Mouse (Mus musculus): Measurements from ENCODE around the gene Hist1h1c. TPM values are rescaled to one million over a fixed set of nuclear protein-coding genes. Genes with fewer than 3 reads are reported as not detected.
"Not testable (repeated sequence)": the region's sequence is repeated elsewhere in the genome, so short reads cannot be mapped to it uniquely, and the experiment has no call there.

The Hist1h1c gene
- total RNA-seq, 2 experiments from 2014 or later = 186 to 1,288 TPM

DNA sequence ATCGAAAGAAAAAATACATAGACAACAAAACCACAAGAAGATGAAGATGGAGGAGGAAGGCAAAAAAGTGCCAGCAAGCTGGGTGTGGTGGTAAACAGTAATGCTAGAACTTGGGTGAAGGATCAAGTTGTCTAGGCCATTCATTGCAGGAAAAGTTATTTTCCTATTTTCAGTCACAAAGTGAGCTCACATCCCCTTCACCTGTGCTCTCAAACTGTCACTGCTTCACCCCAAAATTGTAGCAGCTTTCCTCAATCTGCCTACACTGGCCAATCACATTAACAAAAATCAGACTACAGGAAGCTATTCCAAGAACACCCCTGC is 21.3 kb downstream of the Hist1h1c start:
- no peak for ATAC-seq (ENCODE audit: poor library complexity, severe bottlenecking)

GRCm38 (mm10) chr13:23760240-23760971 is 21.8 kb downstream of the Hist1h1c start:
- no peak for ATAC-seq (ENCODE audit: poor library complexity, severe bottlenecking)

DNA sequence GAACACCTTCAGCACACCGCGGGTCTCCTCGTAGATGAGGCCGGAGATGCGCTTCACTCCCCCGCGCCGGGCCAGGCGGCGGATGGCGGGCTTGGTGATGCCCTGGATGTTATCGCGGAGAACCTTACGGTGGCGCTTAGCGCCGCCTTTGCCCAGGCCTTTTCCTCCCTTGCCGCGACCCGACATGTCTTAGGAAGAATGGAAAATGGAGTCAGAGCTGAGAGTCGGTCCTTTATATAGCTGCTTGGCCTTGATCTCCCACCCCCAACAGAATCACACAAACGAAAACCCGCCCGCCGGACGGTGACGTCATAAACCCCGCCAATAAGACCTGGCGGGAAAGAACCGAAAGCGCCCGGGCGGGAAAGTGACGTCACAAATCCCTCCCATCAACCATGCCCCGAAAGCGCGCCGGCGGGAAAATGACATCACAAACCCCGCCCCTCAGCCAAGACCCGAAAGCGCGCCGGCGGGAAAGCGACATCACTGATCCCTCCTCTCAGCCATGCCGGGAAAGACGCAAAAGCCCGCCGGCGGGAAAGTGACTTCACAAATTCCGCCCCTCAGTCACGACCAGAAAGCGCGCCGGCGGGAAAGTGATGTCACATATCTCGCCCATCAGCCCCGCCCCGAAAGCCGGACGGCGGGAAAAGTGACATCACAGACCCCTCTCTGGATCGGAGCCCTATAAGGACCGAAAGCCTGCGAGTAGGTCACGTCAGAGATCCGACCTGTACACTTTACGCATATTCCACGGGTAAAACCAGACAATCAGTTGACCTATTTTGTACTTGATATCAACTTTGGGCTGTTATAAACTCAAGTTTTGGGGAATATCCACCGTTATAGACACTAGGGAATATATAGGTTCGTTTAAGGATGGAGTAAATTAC is 22.6 kb downstream of the Hist1h1c start, which contains the start of gene Hist1h4a:
Hist1h4a (minus strand) TSS at position 259 of the 893 bp plus-strand sequence.
- ATAC-seq (ENCODE audit: poor library complexity, severe bottlenecking) = peak; percentile 49

GRCm38 (mm10) chr13:23761871-23762821 is 23.5 kb downstream of the Hist1h1c start, which contains the start of gene Hist1h3a:
Gene Hist1h3a (minus strand): TSS chr13:23762386.
- peak; percentile 52 for ATAC-seq (ENCODE audit: poor library complexity, severe bottlenecking)

- ATAC-seq (ENCODE audit: poor library complexity, severe bottlenecking) = no peak
These were observed 24.6 kb downstream of the Hist1h1c start for GRCm38 (mm10) chr13:23763242-23763585.

DNA sequence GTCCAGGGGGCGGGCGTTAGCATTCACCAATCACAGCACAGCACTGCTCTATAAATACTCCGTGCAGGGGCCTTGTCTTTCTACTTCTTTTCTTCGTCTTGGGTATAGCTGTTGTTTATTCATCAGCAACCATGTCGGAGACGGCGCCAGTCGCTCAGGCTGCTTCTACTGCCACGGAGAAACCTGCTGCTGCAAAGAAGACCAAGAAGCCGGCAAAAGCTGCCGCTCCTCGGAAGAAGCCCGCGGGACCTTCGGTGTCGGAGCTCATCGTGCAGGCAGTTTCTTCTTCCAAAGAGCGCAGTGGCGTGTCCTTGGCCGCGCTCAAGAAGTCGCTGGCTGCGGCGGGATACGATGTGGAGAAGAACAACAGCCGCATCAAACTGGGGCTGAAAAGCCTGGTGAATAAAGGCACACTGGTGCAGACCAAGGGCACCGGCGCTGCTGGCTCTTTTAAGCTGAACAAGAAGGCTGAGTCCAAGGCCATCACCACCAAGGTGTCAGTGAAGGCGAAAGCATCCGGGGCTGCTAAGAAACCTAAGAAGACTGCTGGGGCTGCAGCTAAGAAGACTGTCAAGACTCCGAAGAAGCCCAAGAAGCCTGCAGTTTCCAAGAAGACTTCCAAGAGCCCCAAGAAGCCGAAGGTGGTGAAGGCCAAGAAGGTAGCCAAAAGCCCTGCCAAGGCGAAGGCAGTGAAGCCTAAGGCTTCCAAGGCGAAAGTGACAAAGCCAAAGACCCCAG is 25.1 kb downstream of the Hist1h1c start, which contains the start of gene Hist1h1a:
Hist1h1a (plus strand) TSS at position 81 of the 738 bp plus-strand sequence.
- peak; percentile 59 for ATAC-seq (ENCODE audit: poor library complexity, severe bottlenecking)

DNA sequence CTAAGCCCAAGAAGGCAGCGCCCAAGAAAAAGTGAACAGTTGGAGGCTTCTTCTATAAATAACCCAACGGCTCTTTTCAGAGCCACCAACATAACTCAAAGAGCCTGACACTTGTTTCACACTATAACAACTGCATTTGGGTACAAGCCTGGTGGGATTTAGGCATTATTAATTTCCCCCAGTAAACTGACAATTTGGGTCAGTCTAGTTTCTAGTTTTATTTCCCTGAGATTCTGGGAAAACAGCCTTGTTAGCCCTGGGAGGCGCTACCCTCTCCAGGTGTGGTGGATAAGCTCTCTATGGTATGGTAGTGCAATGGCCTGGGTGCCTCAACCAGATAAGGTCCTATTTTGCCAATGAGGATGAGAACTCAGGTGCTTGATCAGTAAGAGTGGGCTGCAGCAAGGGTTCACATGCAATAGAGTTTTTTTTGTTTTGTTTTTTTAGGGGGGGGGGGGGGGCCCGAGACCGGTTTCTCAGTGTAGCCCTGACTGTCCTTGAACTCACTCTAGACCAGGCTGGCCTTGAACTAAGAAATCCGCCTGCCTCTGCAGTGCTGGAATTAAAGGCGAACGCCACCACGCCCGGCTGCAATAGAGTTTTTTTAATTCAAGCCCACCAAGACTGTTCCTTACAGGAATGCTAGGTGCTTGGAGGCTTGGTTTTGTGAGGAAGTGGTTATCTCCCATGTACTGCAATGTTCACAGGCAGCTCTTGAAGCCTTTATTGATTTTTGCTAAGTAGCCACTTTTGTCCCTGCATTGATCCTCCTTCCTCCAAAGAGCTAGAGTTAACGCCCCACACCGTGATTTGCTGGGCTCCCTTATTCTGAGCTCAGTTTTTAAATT is 25.9 kb downstream of the Hist1h1c start:
- ATAC-seq (ENCODE audit: poor library complexity, severe bottlenecking) = no peak

GRCm38 (mm10) chr13:23765172-23765513 is 26.5 kb downstream of the Hist1h1c start:
- no peak for ATAC-seq (ENCODE audit: poor library complexity, severe bottlenecking)

DNA sequence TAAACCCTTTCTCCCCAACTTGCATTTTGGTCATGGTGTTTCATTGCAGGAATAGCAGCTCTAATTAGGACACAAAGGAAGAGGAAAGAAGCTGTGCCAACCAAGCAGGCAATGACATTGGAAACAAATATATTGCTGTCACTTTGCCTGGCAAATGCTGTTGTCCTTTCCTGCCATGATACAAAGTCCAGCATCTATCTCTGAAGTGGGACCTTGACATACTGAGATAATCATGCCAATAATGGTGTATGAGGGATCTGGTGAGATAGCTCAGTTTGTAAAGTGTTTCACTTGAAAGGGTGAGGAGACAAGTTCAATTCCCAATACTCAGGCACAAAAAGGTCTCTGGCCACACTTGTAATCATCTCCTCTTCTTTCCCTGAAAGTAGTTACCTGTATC is 28.2 kb downstream of the Hist1h1c start:
- ATAC-seq (ENCODE audit: poor library complexity, severe bottlenecking) = no peak

DNA sequence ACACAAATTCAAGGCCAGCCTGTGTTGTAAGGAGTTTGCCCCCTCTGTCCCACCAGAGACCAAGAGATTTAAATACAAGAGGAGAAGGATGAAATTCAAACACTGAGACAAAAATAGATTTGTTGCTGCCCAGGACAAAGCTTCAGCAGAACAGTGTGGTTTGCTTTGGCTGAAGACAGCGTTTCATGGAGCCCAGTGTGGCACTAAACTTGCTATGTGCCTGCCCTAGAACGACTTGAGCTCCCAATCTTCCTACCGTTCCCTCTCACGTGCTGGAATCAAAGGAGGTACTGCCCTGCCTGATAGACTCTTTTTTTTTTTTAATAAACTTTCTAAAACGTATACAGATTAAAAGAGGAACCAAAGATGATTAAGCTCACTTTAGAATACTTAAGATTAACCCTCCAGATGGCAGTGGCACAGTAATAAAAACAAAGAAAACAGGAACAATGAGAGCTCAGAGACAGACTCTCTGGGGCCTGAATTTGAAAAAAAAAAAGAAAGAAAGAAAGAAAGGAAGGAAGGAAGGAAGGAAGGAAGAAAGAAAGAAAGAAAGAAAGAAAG is 30.3 kb downstream of the Hist1h1c start:
- no peak; the same call in 1 of the 2 replicates for ATAC-seq (ENCODE audit: poor library complexity, severe bottlenecking)

DNA sequence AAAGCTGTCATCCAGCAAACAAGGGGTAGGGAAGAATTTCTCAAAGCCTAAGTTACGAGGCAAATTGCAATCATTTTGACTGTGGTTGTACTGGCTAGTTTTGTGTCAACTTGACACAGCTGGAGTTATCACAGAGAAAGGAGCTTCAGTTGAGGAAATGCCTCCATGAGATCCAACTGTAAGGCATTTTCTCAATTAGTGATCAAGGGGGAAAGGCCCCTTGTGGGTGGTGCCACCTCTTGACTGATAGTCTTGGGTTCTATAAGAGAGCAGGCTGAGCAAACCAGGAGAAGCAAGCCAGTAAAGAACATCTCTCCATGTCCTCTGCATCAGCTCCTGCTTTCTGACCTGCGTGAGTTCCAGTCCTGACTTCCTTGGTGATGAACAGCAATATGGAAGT is 31.0 kb downstream of the Hist1h1c start, which contains the start of gene Trim38:
Trim38 (plus strand) TSS at position 301 of the 400 bp plus-strand sequence.
- not testable (repeated sequence) for ATAC-seq (ENCODE audit: poor library complexity, severe bottlenecking)

DNA sequence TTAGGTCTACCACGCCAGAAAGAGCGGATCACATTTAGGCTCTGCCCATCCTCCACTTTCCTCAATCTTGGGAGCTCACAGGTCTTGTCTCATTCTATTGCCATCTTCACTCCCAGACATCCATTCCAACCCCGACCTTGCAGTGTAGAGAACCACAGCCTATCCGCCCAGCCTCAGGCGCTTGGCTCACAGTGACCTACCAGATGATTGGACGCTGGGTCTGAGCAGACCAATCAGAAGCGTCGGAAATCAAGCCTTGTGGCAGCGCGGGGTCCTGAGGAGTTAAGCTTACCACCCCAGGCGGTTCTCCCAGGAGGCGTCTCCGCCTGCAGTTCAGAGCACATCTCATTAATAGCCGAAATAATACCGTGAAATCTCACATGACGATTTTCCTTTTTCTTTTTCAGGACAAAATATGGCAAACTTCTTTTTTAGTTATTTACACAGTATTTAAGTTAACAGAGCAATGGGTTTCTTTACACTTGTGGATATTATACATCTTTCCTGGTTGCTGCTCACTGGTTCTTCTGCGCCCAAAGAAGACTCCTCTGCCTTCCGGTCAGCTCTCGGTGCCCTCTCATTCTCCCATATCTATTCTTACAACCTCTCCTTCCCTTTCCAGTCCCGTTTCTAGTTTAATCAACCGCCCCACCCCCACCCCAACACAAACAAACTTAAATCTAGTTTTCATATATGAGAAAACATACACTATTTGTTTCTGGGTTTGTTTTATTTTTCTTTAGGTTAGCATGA is 34.1 kb downstream of the Hist1h1c start:
- 0 out of 2 replicates have a peak, but pooled peaks have one; percentile 38 for ATAC-seq (ENCODE audit: poor library complexity, severe bottlenecking)

DNA sequence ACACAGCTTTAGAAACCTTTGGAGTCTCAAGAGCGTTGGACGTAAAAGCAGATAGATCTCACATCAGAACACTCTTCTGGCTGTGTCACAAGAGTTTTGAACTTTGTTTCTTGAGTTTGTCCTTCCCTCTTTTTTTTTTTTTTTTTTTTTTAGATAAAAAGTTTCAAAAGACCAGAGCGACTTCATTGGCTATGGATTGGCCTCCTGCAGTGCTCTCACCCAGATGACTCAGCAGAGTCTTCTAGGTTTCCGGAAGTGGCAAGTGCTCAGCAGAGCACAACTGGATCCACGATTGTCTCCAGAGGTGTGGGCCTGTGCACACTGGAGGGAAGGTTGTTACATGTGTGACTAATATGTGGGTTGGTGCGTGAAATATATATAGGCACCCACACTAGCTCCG is 39.7 kb downstream of the Hist1h1c start:
- ATAC-seq (ENCODE audit: poor library complexity, severe bottlenecking) = peak; percentile 71

DNA sequence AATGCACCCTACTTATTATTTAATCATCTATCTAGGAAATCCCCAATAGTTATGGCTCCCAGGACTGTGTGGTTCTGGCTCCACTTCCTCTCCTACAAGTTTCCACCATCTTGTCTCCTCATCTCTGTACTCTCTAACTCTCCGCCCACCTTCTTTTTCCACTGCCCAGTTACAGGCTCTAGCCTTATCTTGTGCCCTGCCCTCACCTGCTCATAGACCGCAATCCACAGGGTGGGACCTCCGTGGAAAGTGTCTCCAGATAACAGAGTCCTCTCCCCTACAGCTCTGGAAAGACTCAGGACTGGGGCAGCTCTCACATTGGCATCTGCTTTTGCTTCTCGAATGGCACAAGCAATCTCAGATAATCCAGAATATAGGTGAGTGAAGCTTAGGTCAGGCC is 40.4 kb downstream of the Hist1h1c start:
- no peak for ATAC-seq (ENCODE audit: poor library complexity, severe bottlenecking)

Data from megakaryocyte, adult 5-6 weeks (primary cell).